Mouse (Mus musculus) erythroid progenitor cell, adult 5-6 weeks (primary cell): ENCODE results near the gene Hist1h1b. TPM values are rescaled to one million over a fixed set of nuclear protein-coding genes. Genes with fewer than 3 reads are reported as not detected.
A peak's percentile ranks its signal among the peaks of the same experiment; 100 is the strongest.

Source experiments
- ATAC-seq: replicated peaks from 2 replicates; pipeline ENCODE4 v1.8.0; 2016; ENCODE audit warnings: moderate number of reproducible peaks, mild to moderate bottlenecking, moderate TSS enrichment, inconsistent platforms; ENCODE audit not compliant: poor library complexity, low FRiP score, severe bottlenecking
- total RNA-seq, 2 experiments: library from RNA; stranded (forward) in 1 of 2; stranded (reverse) in 1 of 2; fragments of 150-400 nt in 1 of 2; fragments of 186-747, 209-891 nt in 1 of 2; gene quantifications; 2 replicates each; pipeline versions ENCODE4 v1.2.3 to v1.2.4; 2015 to 2017; ENCODE audit warnings: low replicate concordance in 2 of 2

Hist1h1b gene
- total RNA-seq (2015; ENCODE audit: low replicate concordance) (1,815 and 1,971 TPM in 2 replicates), total RNA-seq (2017; ENCODE audit: low replicate concordance) (4,746 and 7,405 TPM in 2 replicates)

DNA sequence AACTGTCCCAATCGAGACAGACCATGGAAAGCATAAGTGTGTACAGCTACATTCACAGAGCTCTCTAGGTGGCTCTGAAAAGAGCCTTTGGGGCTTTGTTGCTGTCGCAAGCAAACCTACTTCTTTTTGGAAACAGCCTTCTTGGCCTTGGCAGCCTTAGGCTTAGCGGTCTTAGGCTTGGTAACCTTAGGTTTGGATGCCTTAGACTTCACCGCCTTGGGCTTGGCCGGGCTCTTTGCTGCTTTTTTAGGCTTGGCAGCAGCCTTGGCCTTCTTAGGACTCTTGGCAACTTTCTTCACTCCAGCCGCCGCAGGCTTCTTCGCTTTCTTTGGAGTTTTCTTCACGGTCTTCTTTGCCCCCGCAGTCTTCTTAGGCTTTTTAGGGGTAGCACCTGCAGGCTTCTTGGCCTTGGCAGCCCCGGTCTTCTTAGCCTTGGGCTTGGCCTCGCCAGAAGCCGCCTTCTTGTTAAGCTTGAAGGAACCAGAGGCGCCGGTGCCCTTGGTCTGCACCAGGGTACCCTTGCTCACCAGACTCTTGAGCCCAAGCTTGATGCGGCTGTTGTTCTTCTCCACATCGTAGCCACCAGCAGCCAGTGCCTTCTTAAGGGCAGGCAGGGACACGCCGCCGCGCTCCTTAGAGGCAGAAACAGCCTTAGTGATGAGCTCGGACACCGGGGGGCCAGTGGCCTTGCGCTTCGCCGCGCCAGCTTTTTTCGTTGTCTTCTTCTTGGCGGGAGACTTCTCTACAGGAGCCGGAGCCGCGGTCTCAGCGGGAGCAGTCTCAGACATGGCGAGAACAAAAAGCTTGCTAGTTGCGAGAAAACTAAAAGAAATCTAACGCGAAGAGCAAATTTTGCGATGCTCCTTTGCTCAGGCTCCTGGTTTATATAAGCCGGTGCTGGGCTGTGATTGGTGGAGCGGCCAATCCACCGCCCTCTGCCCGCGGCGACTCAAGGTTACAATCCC is at the start of gene Hist1h1b:
Gene Hist1h1b (minus strand): TSS at position 859 of the 965 bp plus-strand sequence.
- ATAC-seq, result peak; percentile 43

DNA sequence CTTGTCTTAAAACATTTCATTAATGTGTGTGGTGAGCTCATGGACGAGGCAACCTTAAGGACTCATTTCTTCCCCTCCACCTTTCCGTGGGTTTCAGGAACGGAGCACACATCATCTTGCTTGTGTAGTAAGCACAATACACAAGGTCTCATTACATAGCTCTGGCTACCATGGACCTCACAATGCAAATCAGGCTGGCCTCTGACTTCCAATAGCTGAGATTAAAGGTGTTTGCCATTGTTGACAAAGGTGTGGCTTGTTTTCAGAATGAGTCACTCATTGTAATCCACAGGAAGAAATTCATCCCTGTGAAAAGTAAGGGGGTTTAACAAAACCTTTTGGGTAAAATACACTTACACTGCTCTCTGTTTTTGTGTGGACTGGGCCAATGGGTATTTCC is 48.1 kb upstream of the Hist1h1b start:
- no peak for ATAC-seq

DNA sequence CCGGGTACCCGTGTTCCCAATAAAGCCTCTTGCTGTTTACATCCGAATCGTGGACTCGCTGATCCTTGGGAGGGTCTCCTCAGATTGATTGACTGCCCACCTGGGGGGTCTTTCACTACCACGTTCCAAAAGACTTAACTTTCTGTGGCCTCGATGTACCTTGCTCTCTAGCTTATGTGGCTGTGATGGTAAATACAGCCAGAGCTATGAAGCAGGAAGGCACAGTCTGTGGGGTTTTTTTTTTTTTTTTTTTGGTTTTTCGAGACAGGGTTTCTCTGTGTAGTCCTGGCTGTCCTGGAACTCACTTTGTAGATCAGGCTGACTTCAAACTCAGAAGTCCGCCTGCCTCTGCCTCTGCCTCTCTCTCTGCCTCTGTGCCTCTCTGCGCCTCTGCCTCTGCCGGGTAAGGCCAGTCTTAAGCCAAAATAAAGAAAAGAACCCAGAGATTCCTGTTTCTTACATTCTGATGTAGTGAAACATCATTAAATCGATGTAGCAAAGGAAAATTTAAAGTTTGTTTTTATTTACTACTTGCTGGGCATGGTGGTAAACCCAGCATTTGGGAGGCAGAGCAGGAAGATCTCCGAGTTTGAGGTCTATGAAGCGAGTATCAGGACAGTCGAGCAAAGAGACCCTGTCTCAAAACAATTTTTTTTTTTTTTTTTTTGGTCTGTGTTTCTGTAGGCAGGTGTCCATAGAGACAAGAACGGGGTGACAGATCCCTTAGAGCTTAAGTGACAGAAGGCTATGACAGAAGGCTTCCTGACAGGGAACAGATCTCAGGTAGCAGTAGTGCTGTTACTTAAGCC is 39.9 kb upstream of the Hist1h1b start:
- peak; percentile 67 for ATAC-seq

DNA sequence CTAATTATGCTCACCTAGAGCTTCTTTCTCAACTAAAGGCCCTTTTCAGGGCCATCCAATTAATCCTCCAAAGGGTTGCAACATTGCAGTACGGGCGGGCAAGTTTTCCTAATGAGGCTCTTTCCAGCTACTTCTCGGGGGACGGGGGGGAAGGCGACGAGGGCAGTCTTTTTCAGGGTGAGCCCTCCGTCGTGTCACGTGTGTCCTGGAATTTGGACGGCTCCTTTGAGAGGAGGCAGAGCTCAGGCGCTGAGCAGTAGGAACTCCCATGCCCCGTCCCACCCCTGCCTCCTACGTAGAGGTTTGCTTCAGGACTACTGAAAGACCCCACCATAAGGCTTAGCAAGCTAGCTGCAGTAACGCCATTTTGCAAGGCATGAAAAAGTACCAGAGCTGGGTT is 31.7 kb upstream of the Hist1h1b start:
- ATAC-seq, result peak; percentile 64

DNA sequence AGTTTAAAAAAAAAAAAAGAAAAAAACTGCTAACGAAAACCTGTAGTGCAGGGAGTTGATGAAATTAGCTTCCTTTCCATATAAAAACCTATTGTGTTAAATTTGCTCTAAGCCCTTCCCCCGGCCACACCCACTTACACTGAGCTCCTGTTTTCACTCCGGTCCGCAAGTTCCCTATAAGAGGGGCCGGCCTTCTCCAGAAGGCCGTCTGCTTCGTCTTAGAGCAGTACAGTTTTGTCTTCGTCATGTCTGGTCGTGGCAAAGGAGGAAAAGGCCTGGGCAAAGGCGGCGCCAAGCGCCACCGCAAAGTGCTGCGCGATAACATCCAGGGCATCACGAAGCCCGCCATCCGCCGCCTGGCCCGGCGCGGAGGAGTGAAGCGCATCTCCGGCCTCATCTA is 31.1 kb upstream of the Hist1h1b start, which contains the start of gene Hist1h4m:
Gene Hist1h4m (plus strand): TSS at position 208 of the 400 bp plus-strand sequence.
- ATAC-seq, result peak; percentile 52

DNA sequence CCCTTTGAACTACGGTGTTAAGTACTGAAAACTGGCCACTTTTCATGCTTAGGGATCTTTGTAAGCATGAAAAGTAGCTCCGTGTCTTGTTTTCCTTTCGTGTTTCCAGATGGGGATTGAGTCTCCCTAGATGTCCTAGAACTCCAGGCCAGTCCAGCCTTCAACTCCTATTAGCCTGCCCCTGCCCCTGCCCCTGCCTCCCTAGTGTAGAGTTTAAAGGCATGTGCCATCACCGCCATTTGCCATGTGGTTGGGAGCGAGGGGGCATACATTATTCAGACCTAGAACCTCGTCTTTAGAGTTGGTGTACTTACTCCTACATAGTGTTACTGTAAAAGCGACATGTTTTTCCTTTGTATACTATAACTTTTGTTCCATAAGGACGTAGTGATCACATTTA is 30.6 kb upstream of the Hist1h1b start:
- peak; percentile 55 for ATAC-seq

DNA sequence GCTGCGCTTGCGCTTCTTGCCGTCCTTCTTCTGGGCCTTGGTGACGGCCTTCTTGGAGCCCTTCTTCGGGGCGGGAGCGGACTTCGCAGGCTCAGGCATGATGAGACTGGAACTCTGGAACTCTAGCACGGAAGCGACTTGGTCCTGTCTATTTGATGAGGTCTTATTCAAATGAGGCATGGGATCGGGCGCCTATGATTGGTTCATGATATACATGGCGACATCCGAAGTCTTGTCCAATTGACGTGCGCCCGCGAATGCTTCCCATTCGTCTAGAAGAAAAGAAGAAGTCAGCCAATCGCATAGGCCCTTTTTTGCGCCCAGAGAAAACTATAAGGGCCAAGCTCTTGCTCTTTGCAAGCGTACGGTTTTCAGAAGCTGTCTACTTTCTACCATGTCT is 29.6 kb upstream of the Hist1h1b start, which contains the start of the genes Hist1h2bq and Hist1h2ao:
Gene Hist1h2bq (minus strand): TSS at position 125 of the 400 bp plus-strand sequence.
Gene Hist1h2ao (plus strand): TSS at position 393 of the 400 bp plus-strand sequence.
- peak; percentile 80 for ATAC-seq

DNA sequence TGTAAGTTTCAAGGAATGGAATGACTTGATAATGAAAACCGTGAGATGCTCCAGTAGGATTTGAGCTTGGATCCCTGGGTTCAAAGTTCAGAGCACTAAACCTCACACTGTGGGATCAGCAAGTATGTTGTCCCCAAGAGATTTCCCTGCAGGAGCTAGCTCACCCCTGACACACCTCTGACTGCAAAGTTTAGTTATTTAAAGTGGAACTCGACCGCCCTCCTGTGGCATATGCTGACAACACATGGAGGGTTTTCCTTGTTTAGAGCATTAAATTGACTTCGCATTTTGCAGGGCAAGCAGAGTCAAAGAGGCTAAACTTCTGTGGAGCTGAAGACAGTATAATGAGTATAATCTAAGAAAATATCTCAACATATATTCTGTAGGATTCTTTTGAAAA is 22.6 kb upstream of the Hist1h1b start:
- peak; percentile 83 for ATAC-seq

DNA sequence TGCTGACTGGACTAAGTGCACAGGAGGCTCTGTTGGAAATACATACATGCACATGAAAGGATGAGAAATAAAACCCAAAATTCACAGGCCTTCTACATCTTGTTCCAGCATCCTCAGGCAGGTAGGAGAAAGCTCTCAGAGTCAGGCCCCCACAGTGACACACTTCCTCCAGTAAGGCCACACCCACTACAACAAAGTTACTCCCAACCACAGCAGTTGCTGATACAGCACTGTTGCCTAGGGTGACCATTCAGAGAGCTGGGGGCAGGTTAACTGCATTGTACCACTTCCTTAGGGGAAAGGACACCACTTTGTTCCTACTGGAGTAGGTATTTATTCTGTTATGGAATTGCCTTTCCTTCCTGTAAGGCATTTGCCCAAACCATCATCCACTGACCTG is 16.7 kb upstream of the Hist1h1b start:
- ATAC-seq, result peak; percentile 80

DNA sequence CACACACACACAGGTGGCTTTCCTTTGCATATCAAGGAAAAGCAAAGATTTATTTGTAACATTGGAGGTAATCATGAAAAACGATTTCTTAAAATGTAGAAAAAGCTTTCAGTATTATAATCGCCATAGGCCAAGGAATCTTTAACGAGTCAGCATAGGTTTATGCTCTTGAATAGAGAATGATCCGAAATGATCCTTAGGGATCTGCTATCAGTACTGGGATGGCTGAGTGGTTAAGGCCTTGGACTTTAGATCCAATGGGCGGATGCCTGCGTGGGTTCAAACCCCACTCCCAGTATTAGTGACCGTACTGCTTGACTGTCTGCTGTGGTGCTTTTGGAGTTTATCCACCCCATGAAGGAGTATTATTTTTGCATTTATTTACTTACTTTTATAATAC is 15.2 kb upstream of the Hist1h1b start:
- ATAC-seq, result no peak

DNA sequence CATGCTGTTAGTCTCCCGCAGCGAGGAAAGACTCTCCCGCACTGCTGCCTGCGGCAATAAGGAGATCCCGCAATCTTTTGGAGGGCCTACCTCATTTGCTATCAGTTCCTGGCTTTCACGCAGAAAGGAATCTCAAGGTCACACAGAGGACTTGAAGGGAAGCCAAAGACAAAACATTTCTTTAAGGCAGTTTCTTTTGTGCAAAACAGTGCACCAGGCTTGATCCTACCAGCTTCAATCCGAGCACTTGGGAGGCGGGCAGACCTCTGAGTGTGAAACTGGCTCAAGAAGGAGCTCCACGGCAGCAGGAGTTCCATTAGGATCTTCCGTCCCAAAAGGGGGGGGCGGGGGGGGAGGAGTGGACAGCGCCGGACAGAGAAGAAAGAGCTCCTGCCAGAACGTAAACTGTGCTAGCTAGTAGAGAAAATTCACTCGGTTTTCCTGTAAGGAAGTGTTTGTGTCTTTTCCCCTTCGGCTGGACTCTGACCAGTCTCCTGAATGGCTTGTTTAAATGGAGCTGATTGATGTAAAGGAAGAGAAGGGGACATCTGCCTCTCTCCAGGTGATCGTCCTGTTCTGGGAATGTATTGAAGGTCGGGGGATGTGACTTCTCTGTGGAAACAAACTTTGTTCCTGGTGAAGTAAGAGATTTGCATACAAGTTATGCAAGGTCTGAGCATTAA is 10.3 kb upstream of the Hist1h1b start:
- no peak for ATAC-seq

DNA sequence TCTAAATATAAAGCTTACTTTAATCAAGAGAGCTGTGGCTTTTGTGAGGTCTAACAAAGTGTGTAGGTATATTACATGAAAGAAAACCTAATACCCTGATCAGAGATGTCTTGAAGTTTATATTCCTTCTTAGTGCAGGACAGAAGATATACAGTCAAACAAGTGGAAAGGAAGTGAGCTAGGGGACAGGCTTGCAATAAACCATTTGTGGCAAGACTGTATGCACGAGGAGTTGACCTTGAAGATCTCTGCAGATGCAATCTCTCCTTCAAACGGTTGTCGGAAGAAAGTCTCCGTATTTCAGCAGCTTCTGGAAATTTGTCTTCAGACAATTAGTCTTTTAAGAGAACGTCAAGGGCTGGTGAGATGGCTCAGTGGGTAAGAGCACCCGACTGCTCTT is 9.5 kb upstream of the Hist1h1b start:
- ATAC-seq, result no peak

DNA sequence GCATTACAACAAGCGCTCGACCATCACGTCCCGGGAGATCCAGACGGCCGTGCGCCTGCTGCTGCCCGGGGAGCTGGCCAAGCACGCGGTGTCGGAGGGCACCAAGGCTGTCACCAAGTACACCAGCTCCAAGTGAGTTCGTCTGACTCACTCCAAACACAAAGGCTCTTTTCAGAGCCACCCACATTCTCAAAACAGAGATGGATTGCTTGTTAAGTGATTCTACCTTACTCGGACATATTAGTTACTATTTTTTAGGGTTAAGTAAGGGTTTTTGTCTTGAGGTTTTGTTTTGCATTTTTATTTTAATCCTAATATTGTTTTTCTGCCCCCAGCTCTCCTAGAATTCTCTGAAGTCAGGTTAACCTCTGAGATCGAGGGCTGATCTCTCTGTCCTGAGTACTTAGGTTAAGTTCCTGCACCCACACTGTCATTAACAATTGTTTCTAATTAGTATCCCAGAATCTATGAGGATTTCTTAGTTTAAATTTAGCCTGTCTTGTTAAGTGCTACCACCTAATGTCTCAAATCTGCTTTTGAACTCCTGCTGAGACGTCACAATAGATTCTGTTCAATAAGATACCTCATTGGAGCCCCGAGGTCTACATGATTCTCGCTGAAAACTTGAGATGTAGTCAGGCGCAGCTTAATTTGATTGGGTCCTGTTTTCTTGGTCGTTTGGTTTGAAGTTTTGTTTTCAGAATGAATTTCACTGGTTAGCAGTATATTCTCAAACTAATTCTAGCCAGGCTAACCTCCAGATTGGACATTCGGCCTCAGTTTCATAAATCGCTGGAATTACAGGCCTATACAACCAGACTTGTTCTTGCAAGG is 7.6 kb upstream of the Hist1h1b start:
- ATAC-seq, result no peak

DNA sequence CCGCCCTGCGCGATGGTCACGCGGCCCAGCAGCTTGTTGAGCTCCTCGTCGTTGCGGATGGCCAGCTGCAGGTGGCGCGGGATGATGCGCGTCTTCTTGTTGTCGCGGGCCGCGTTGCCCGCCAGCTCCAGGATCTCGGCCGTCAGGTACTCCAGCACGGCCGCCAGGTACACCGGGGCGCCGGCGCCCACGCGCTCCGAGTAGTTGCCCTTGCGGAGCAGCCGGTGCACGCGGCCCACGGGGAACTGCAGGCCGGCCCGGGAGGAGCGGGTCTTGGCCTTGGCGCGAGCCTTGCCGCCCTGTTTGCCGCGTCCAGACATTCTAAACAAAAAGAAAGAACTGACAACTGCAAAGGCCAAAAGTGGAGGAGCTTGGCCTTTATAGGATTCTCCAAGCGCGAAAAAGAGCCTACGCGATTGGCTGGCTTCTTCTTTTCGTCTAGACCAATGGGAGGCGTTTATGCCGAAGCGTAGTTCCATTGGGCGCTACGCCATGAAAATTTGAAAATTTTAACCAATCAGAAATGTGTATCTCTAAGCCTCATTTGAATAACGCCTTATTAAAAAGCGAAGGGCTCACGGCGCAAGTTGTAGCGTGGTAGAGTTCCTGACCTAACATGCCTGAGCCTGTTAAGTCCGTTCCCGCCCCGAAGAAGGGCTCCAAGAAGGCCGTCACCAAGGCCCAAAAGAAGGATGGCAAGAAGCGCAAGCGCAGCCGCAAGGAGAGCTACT is 6.6 kb upstream of the Hist1h1b start, which contains the start of the genes Hist1h2an and Hist1h2bp:
Gene Hist1h2an (minus strand): TSS at position 320 of the 731 bp plus-strand sequence.
Gene Hist1h2bp (plus strand): TSS at position 563 of the 731 bp plus-strand sequence.
- ATAC-seq, result peak; percentile 74

DNA sequence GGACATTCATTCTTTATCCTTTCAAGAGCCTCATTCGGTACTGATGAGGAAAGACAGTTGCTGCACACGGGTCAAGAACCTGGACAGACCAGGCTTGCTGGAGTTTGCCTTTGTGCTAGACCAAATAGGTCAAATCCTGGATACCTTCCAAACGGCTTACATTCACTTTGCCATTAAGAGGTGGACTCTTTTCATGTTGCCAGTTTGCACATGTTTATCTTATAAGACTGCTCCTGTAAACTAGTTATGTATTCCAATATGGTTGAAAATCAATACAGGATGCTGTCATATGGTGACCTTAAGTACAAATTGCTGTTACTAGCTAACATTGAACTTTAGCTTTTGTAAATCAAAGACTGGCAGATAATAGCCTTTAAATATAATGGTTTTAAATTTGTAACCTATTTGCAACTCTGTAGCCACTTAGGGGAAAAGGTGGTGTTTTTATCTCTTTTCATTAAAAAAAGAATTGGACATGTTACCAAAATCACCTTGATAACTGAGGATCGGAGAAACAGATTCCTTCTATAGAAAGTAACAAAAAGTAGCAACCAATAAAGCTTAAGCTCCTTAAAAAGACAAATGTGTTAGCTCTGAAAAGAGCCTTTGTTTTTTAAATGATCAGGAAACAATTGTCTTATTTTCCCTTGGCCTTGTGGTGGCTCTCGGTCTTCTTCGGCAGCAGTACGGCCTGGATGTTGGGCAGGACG is 5.9 kb upstream of the Hist1h1b start:
- peak; percentile 8 for ATAC-seq

DNA sequence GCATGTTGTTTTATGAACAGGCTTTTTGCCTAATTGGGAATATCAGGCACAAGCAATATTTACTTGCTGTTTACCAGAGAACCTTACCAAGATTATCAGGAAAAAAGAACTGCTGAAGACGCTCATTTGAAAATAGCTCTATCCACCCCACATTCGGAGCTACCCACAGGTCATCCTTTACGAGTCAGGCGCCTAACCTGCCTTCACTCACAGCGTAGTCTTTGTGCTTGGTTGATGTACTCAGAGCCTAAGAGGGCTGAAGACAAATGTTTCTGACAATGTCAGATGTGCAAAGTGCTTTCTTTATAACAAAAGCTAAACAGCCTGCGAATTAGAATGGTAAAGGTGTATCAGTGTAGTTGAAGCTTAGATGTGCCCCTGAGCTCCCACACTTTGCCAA is 3.9 kb upstream of the Hist1h1b start:
- ATAC-seq, result no peak

DNA sequence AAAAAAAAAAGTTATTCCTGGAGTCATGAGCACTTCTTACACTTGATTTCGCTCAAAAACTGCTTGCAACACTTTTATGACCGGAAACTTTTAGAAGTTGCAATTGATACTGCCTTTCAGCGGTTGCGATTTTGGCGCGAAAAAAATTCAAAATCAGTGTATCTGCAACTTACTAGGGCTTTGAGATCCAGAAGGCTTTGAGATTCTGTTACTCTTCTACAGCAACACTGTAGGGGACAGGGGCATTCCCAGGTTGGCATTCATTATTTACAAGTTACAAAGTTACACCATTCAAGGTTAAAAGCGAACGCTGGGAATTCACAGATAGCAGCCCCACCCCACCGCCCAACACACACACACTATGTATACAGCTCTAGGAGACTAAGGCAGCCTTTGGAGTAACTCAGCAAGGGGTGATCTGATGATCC is 3.3 kb upstream of the Hist1h1b start:
- no peak for ATAC-seq
